Mouse (Mus musculus) liver, embryonic 14.5 days (tissue): ENCODE data around the gene Atxn10. TPM values are rescaled to one million over a fixed set of nuclear protein-coding genes. Genes with fewer than 3 reads are reported as not detected.

Source experiments
- ATAC-seq: fragments of 200-750 bp; cut with Nextera tagmentation; 2 replicates; pipeline ENCODE4 v1.8.0; 2017; ENCODE audit warnings: moderate number of reproducible peaks, mild to moderate bottlenecking, moderate library complexity; ENCODE audit not compliant: insufficient read depth
- DNase-seq, 3 experiments: peaks; one replicate each; pipeline ENCODE4 v3.0.0-alpha.2; 2012 to 2013; ENCODE audit warnings: low read depth in 3 of 3, low spot score in 3 of 3
- H3K27ac ChIP-seq: fragments of 300-500 bp; sonication (generic); 2 replicates; pipeline ENCODE4 v1.5.1; 2014; ENCODE audit warnings: moderate library complexity, mild to moderate bottlenecking, control low read depth, inconsistent platforms
- H3K27me3 ChIP-seq: fragments of 300-500 bp; sonication (generic); 2 replicates; pipeline ENCODE4 v1.6.1; 2014; ENCODE audit warnings: mild to moderate bottlenecking, low read length, moderate library complexity; ENCODE audit not compliant: control insufficient read depth, insufficient read depth
- H3K36me3 ChIP-seq: fragments of 300-500 bp; sonication (generic); replicated peaks from 2 replicates; pipeline ENCODE4 v1.6.1; 2014; ENCODE audit warnings: low read depth; ENCODE audit not compliant: control insufficient read depth, insufficient read depth
- H3K4me1 ChIP-seq, 2 experiments: fragments of 200-500 bp in 1 of 2; fragments of 300-500 bp in 1 of 2; sonication (generic) in 1 of 2; replicated peaks; 2 replicates each; pipeline ENCODE4 v1.6.1; 2012 to 2014; ENCODE audit warnings: antibody characterized with exemption in 1 of 2, inconsistent platforms in 1 of 2, low read length in 1 of 2; ENCODE audit not compliant: control insufficient read depth in 2 of 2, insufficient read depth in 2 of 2
- H3K4me2 ChIP-seq: fragments of 300-500 bp; sonication (generic); 2 replicates; pipeline ENCODE4 v1.6.1; 2014; ENCODE audit warnings: low read depth, mild to moderate bottlenecking, control low read depth, moderate library complexity
- H3K4me3 ChIP-seq, 2 experiments: fragments of 200-500 bp in 1 of 2; fragments of 300-500 bp in 1 of 2; sonication (generic) in 1 of 2; 2 replicates each; pipeline ENCODE4 v1.5.1; 2012 to 2014; ENCODE audit warnings: low read depth in 2 of 2, low read length in 2 of 2, mild to moderate bottlenecking in 2 of 2, control low read depth in 1 of 2, inconsistent platforms in 1 of 2, moderate library complexity in 1 of 2; ENCODE audit not compliant: insufficient read depth in 1 of 2
- H3K9ac ChIP-seq: fragments of 300-500 bp; sonication (generic); replicated peaks from 2 replicates; pipeline ENCODE4 v1.6.1; 2014; ENCODE audit warnings: mild to moderate bottlenecking, control low read depth, moderate library complexity
- H3K9me3 ChIP-seq: fragments of 300-500 bp; sonication (generic); 2 replicates; pipeline ENCODE4 v1.6.1; 2016; ENCODE audit warnings: low read length, mixed read lengths; ENCODE audit not compliant: control insufficient read depth
- CTCF ChIP-seq: IDR thresholded peaks from 2 replicates; pipeline ENCODE4 v1.5.1; 2016; ENCODE audit warnings: antibody characterized with exemption, low read depth, control low read depth
- EP300 ChIP-seq: IDR thresholded peaks from 2 replicates; pipeline ENCODE4 v1.6.1; 2016; ENCODE audit warnings: antibody characterized with exemption, low read depth
- WGBS: fragments of 180-500 bp; shearing (Covaris S2); extraction: QIAGEN DNeasy Blood & Tissue Kit; methylation state at CpG from one replicate; pipeline ENCODE4 v1.1.7; 2014; ENCODE audit not compliant: insufficient replicate concordance; 5-methylcytosine and 5-hydroxymethylcytosine counted together
- polyA plus RNA-seq, 2 experiments: library from polyadenylated mRNA; depleted of rRNA in 1 of 2; stranded (reverse) in 1 of 2; unstranded in 1 of 2; fragments of >200 nt; fragmentation: Nextera tagmentation in 1 of 2; extraction: Ambion mirVana in 1 of 2; gene quantifications; 2 replicates each; pipeline versions ENCODE4 v1.2.1 to v1.2.3; 2012 to 2014

The Atxn10 gene
- polyA plus RNA-seq, 2 experiments: 35.0 to 69.1 TPM

GRCm38 (mm10) chr15:85497548-85497947 lies 161.5 kb downstream of the Atxn10 start:
- Histone ChIP-seq H3K4me1 (no peaks in the 10 kb centered on the region), H3K27me3 (no peaks in the 10 kb centered on the region), H3K4me3 (no peak overlapping the region), H3K36me3 (no peaks in the 10 kb centered on the region), H3K9ac (no peak overlapping the region), H3K27ac (no peak overlapping the region), H3K9me3 (no peaks in the 10 kb centered on the region), H3K4me2 (no peak overlapping the region)
- WGBS: 68% methylated on average over 4 of the region's 4 CpGs
- ATAC-seq (no peak), DNase-seq (no peak)
- TF ChIP-seq EP300 (no peak), CTCF (no peak)

DNA sequence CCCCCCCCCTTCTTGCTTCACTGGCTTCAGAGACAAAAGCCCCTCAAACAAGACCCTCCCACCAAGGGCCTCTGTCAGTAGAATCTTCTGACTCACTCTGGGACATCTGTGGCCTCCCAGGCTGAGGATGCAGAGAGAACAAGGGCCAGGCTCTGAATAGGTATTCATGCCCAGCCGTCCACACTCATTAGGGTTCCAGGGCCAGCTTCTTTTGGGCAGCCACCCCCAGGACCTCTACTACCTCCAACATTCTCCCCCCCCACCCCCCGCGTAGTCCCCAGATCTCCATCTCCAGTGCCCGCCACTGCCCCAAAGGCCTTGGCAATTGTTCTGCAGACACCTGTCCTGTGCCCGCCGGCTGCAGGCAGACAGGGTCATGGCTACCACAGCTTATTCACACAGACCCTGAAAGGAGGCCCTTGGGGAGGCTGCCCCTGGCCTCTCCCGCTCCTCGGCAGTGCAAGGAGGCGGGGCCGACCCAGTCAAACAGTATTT lies 162.0 kb downstream of the Atxn10 start:
- Histone ChIP-seq H3K9ac (no peak overlapping the region), H3K4me1 (no peaks in the 10 kb centered on the region), H3K4me2 (no peak overlapping the region), H3K36me3 (no peaks in the 10 kb centered on the region), H3K9me3 (no peaks in the 10 kb centered on the region), H3K4me3 (no peak overlapping the region), H3K27ac (no peak overlapping the region), H3K27me3 (no peaks in the 10 kb centered on the region)
- 52% methylated on average over 10 of the region's 10 CpGs for WGBS
- ATAC-seq: no peak
- no peak for DNase-seq
- TF ChIP-seq CTCF (no peak), EP300 (no peak)

GRCm38 (mm10) chr15:85500267-85500666 lies 164.2 kb downstream of the Atxn10 start:
- no peaks in the 10 kb centered on the region for H3K4me1 ChIP-seq
- H3K36me3 ChIP-seq: no peaks in the 10 kb centered on the region
- no peaks in the 10 kb centered on the region for H3K27me3 ChIP-seq
- TF ChIP-seq EP300 (no peak), CTCF (no peak)
- H3K9me3 ChIP-seq: no peaks in the 10 kb centered on the region
- no peak overlapping the region for H3K4me2 ChIP-seq
- DNase-seq: no peak
- no peak overlapping the region for H3K4me3 ChIP-seq
- WGBS: 71% methylated on average over 10 of the region's 10 CpGs
- no peak for ATAC-seq
- no peak overlapping the region for H3K9ac ChIP-seq
- no peak overlapping the region for H3K27ac ChIP-seq

DNA sequence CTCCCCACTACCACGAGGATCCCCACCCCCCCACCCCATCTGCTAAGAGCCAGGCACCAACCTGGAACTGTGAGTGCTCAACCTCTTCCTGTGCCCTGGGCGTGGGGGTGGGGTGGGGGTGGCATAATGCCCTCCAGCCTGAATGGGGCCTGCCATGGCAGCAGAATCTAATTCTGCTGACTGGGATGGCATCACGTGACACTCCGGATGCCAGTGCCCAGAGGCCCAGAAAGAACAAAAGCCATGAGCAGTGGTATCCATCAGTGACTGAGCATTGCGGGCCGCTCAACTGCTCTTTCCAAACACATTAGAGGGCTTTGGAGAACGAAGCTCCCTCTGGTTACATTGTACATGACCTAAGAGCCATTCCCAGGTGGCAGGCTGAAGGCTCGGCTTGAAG lies 167.1 kb downstream of the Atxn10 start, which contains the start of gene 7530416G11Rik:
TSS of gene 7530416G11Rik (minus strand) at position 101 of the 400 bp plus-strand sequence.
- H3K4me3 ChIP-seq: no peak within 1 kb of the TSS
- DNase-seq (no peak), ATAC-seq (no peak)
- no peaks in the 10 kb centered on the region for H3K27me3 ChIP-seq
- H3K4me2 ChIP-seq: no peak within 1 kb of the TSS
- TF ChIP-seq CTCF (no peak), EP300 (no peak)
- H3K36me3 ChIP-seq: no peaks in the 10 kb centered on the region
- no peak within 1 kb of the TSS for H3K9ac ChIP-seq
- no peaks in the 10 kb centered on the region for H3K9me3 ChIP-seq
- 59% methylated on average over 8 of the region's 8 CpGs for WGBS
- H3K27ac ChIP-seq: no peak within 1 kb of the TSS
- no peaks in the 10 kb centered on the region for H3K4me1 ChIP-seq

- 58% methylated on average over 14 of the region's 14 CpGs for WGBS
- Histone ChIP-seq H3K4me1 (no peaks in the 10 kb centered on the region), H3K27me3 (no peaks in the 10 kb centered on the region), H3K4me3 (no peak overlapping the region), H3K36me3 (no peaks in the 10 kb centered on the region), H3K27ac (no peak overlapping the region), H3K9ac (no peak overlapping the region), H3K4me2 (no peak overlapping the region), H3K9me3 (no peaks in the 10 kb centered on the region)
- ATAC-seq (no peak), DNase-seq (no peak)
- TF ChIP-seq CTCF (no peak), EP300 (no peak)
Observed at GRCm38 (mm10) chr15:85505118-85505925, 169.3 kb downstream of the Atxn10 start.
